Mouse (Mus musculus): Measurements from ENCODE around the gene Pebp1. TPM values are rescaled to one million over a fixed set of nuclear protein-coding genes. Genes with fewer than 3 reads are reported as not detected.
A peak's percentile ranks its signal among the peaks of the same experiment; 100 is the strongest.

The Pebp1 gene
- polyA plus RNA-seq, 1 experiment from 2014 or later, result 1,056 TPM

GRCm38 (mm10) chr5:117284682-117285081 lies 2.7 kb downstream of the Pebp1 start:
- H3K36me3 ChIP-seq, result peaks cover 31% of the 10 kb centered on the region
- H3K9me3 ChIP-seq (replicated peaks), result no peaks in the 10 kb centered on the region
- peaks cover 38% of the 10 kb centered on the region for H3K4me1 ChIP-seq
- H3K9ac ChIP-seq (replicated peaks), result no peak overlapping the region
- WGBS, result 46% methylated on average over 7 of the region's 7 CpGs
- ATAC-seq (ENCODE audit: low FRiP score), result no peak
- H3K4me3 ChIP-seq (replicated peaks), result no peak overlapping the region
- peak overlapping the region; percentile 24; the same call in 1 of the 2 replicates for H3K27ac ChIP-seq (replicated peaks)
- peak overlapping the region; percentile 16; the same call in 1 of the 2 replicates for H3K4me2 ChIP-seq
- no peaks in the 10 kb centered on the region for H3K27me3 ChIP-seq (replicated peaks)

DNA sequence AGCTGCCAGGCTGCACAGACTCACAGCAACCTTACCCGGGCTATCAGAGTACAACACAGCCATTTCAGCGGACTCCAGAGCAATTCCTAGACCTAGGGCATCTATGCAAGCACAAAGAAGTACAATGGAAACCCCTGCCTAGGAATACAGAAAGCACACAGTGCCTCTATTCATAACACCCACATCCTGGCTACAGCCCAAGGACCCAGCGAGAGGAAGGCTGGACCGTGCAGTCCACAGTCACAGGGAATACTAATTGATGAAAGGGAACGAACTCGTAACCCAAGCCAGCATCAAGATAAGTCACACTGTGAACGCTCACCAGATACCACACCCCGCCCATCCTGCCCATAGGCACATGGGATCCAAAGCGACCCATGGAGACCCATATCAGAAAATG lies 3.4 kb downstream of the Pebp1 start:
- no peak for ATAC-seq (ENCODE audit: low FRiP score)
- H3K36me3 ChIP-seq, result peaks cover 31% of the 10 kb centered on the region

GRCm38 (mm10) chr5:117282360-117282759 lies 5.1 kb downstream of the Pebp1 start:
- WGBS, result 88% methylated on average over 8 of the region's 8 CpGs
- Histone ChIP-seq H3K4me2 (no peak overlapping the region), H3K9ac (replicated peaks) (no peak overlapping the region), H3K27ac (replicated peaks) (no peak overlapping the region), H3K9me3 (replicated peaks) (no peaks in the 10 kb centered on the region), H3K36me3 (peaks cover 31% of the 10 kb centered on the region), H3K4me3 (replicated peaks) (no peak overlapping the region), H3K27me3 (replicated peaks) (no peaks in the 10 kb centered on the region), H3K4me1 (peaks cover 29% of the 10 kb centered on the region)
- no peak for ATAC-seq (ENCODE audit: low FRiP score)

More for the DNA sequence above, 3.4 kb downstream of the Pebp1 start:
- H3K27me3 ChIP-seq (replicated peaks), result no peaks in the 10 kb centered on the region
- H3K4me2 ChIP-seq, result peak overlapping the region; percentile 7; the same call in 1 of the 2 replicates
- H3K9me3 ChIP-seq (replicated peaks), result no peaks in the 10 kb centered on the region
- H3K27ac ChIP-seq (replicated peaks), result peak overlapping the region; percentile 24; the same call in 1 of the 2 replicates
- no peak overlapping the region for H3K9ac ChIP-seq (replicated peaks)
- H3K4me1 ChIP-seq, result peaks cover 38% of the 10 kb centered on the region
- H3K4me3 ChIP-seq (replicated peaks), result no peak overlapping the region
- 65% methylated on average over 9 of the region's 9 CpGs for WGBS

- Histone ChIP-seq H3K27me3 (replicated peaks) (no peaks in the 10 kb centered on the region), H3K4me2 (no peak overlapping the region), H3K9me3 (replicated peaks) (no peaks in the 10 kb centered on the region), H3K9ac (replicated peaks) (no peak overlapping the region), H3K4me3 (replicated peaks) (no peak overlapping the region), H3K36me3 (peaks cover 31% of the 10 kb centered on the region), H3K27ac (replicated peaks) (no peak overlapping the region), H3K4me1 (peaks cover 27% of the 10 kb centered on the region)
- ATAC-seq (ENCODE audit: low FRiP score), result no peak
- 94% methylated on average over 10 of the region's 10 CpGs for WGBS
These were observed 5.9 kb downstream of the Pebp1 start for GRCm38 (mm10) chr5:117281536-117281935.

GRCm38 (mm10) chr5:117279669-117280050 lies 7.8 kb downstream of the Pebp1 start:
- H3K4me2 ChIP-seq, result no peak overlapping the region
- no peaks in the 10 kb centered on the region for H3K9me3 ChIP-seq (replicated peaks)
- H3K27ac ChIP-seq (replicated peaks), result no peak overlapping the region
- 82% methylated on average over 4 of the region's 4 CpGs for WGBS
- H3K9ac ChIP-seq (replicated peaks), result no peak overlapping the region
- no peak for ATAC-seq (ENCODE audit: low FRiP score)
- peaks cover 29% of the 10 kb centered on the region for H3K36me3 ChIP-seq
- H3K4me3 ChIP-seq (replicated peaks), result no peak overlapping the region
- peaks cover 9% of the 10 kb centered on the region for H3K4me1 ChIP-seq
- no peaks in the 10 kb centered on the region for H3K27me3 ChIP-seq (replicated peaks)

DNA sequence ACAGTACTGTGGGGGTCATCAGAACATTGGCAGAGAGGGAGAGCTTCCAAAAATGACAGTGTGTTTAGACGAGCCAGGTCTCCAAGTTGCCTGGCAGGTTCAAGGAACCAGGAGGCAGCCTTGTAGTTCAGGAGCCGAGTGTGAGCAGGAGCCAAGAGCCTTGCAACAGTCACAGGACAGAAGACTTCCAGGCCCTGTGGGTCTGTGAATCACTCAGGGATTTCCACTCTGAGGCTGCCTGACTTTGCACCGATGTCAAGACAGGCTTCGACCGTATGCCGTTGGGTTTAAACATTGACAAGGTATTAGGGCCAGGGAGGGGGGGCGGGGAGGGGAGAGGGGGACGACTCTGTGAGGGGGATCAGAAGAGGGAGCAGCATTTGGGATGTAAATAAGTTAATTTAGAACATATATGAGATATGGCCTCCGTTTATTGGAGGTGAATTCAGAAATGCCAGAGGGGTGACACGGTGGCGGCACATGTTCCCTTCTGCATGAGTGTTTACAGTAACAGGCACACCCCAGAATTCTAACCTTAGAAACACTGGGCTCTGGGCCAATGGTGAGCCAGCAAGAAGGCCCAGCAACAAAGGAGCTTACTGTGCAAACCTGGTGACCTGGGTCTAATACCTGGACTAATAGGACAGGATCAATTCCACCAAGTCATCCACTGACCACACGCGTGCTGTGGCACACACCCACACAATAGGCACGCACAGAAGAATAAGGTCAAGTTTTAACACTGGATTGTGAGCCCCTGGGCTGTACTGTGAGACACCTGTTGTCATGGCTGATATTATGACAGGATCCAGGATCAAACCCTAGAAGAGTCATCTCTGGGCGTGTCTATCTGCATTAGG lies 8.4 kb downstream of the Pebp1 start:
- Histone ChIP-seq H3K4me3 (replicated peaks) (no peak overlapping the region), H3K27ac (replicated peaks) (no peak overlapping the region), H3K4me2 (no peak overlapping the region), H3K27me3 (replicated peaks) (no peaks in the 10 kb centered on the region), H3K36me3 (peaks cover 23% of the 10 kb centered on the region), H3K4me1 (peaks cover 3% of the 10 kb centered on the region), H3K9me3 (replicated peaks) (no peaks in the 10 kb centered on the region), H3K9ac (replicated peaks) (no peak overlapping the region)
- ATAC-seq (ENCODE audit: low FRiP score), result no peak
- WGBS, result 92% methylated on average over 15 of the region's 15 CpGs

DNA sequence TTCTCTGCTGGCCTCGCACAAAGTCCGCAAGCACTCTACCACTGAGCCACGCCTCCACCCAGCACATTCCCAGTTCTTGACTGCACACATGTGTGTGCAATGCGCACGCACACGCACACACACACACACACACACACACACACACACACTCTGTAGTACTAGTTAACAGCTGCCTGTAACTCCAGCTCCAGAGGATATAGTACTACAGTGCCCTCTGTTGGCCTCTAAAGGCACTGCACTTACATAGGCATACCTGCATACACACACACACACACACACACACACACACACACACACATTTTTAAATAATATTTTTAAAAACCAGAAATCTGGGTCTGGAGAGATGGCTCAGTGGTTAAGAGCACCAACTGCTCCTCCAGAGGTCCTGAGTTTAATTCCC lies 9.6 kb downstream of the Pebp1 start:
- no peak for ATAC-seq (ENCODE audit: low FRiP score)
- H3K27me3 ChIP-seq (replicated peaks), result no peaks in the 10 kb centered on the region
- no peak overlapping the region for H3K27ac ChIP-seq (replicated peaks)
- no peak overlapping the region for H3K4me3 ChIP-seq (replicated peaks)
- no peak overlapping the region for H3K4me2 ChIP-seq
- no peaks in the 10 kb centered on the region for H3K4me1 ChIP-seq
- WGBS, result 89% methylated on average over 6 of the region's 6 CpGs
- H3K9ac ChIP-seq (replicated peaks), result no peak overlapping the region
- peaks cover 22% of the 10 kb centered on the region for H3K36me3 ChIP-seq
- no peaks in the 10 kb centered on the region for H3K9me3 ChIP-seq (replicated peaks)

- Histone ChIP-seq H3K27ac (replicated peaks) (no peak overlapping the region), H3K9me3 (replicated peaks) (no peaks in the 10 kb centered on the region), H3K9ac (replicated peaks) (no peak overlapping the region), H3K27me3 (replicated peaks) (no peaks in the 10 kb centered on the region), H3K36me3 (peaks cover 12% of the 10 kb centered on the region), H3K4me2 (no peak overlapping the region), H3K4me1 (no peaks in the 10 kb centered on the region), H3K4me3 (replicated peaks) (no peak overlapping the region)
- WGBS, result 61% methylated on average over 5 of the region's 5 CpGs
- no peak for ATAC-seq (ENCODE audit: low FRiP score)
These were observed 12.6 kb downstream of the Pebp1 start for GRCm38 (mm10) chr5:117274817-117275216.

- no peak overlapping the region for H3K4me2 ChIP-seq
- no peak overlapping the region for H3K27ac ChIP-seq (replicated peaks)
- 89% methylated on average over 14 of the region's 14 CpGs for WGBS
- H3K4me1 ChIP-seq, result no peaks in the 10 kb centered on the region
- H3K4me3 ChIP-seq (replicated peaks), result no peak overlapping the region
- no peak overlapping the region for H3K9ac ChIP-seq (replicated peaks)
- H3K36me3 ChIP-seq, result peaks cover 16% of the 10 kb centered on the region
- H3K9me3 ChIP-seq (replicated peaks), result no peaks in the 10 kb centered on the region
- H3K27me3 ChIP-seq (replicated peaks), result no peaks in the 10 kb centered on the region
- ATAC-seq (ENCODE audit: low FRiP score), result no peak
These were observed 15.5 kb downstream of the Pebp1 start for GRCm38 (mm10) chr5:117271945-117272344.

GRCm38 (mm10) chr5:117269395-117269794 lies 18.0 kb downstream of the Pebp1 start:
- Histone ChIP-seq H3K4me2 (no peak overlapping the region), H3K27me3 (replicated peaks) (no peaks in the 10 kb centered on the region), H3K36me3 (peaks cover 39% of the 10 kb centered on the region), H3K9me3 (replicated peaks) (no peaks in the 10 kb centered on the region), H3K4me1 (no peaks in the 10 kb centered on the region), H3K27ac (replicated peaks) (no peak overlapping the region), H3K9ac (replicated peaks) (no peak overlapping the region), H3K4me3 (replicated peaks) (no peak overlapping the region)
- ATAC-seq (ENCODE audit: low FRiP score), result no peak
- WGBS, result 96% methylated on average over 12 of the region's 12 CpGs

DNA sequence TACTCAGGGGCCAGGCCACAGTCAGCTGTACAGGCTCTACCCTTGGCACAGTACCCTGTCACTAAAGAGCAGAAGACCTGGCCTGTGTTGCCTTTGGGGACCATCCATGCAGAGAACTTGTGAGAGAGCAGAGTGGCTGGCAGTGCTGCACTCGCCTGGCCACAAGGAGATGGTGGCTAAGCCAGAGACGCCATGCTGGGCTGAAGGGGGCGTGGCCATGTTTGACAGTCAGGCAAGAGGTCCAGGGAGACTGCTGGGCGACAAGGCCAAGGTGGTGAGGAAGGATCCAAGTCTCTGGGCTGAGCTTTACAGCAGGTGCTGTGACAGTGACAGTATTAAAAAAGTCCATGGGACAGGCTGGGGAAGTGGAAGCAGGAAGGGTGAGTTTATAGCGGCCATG lies 18.7 kb downstream of the Pebp1 start:
- no peak for ATAC-seq (ENCODE audit: low FRiP score)
- H3K4me3 ChIP-seq (replicated peaks), result no peak overlapping the region
- WGBS, result 47% methylated on average over 5 of the region's 5 CpGs
- no peaks in the 10 kb centered on the region for H3K27me3 ChIP-seq (replicated peaks)
- no peaks in the 10 kb centered on the region for H3K9me3 ChIP-seq (replicated peaks)
- peaks cover 45% of the 10 kb centered on the region for H3K36me3 ChIP-seq
- no peak overlapping the region for H3K27ac ChIP-seq (replicated peaks)
- no peaks in the 10 kb centered on the region for H3K4me1 ChIP-seq
- H3K4me2 ChIP-seq, result no peak overlapping the region
- no peak overlapping the region for H3K9ac ChIP-seq (replicated peaks)

- 87% methylated on average over 14 of the region's 14 CpGs for WGBS
- H3K27ac ChIP-seq (replicated peaks), result no peak overlapping the region
- H3K36me3 ChIP-seq, result peaks cover 51% of the 10 kb centered on the region
- no peak for ATAC-seq (ENCODE audit: low FRiP score)
- H3K9ac ChIP-seq (replicated peaks), result no peak overlapping the region
- no peaks in the 10 kb centered on the region for H3K9me3 ChIP-seq (replicated peaks)
- no peak overlapping the region for H3K4me2 ChIP-seq
- no peaks in the 10 kb centered on the region for H3K27me3 ChIP-seq (replicated peaks)
- no peaks in the 10 kb centered on the region for H3K4me1 ChIP-seq
- H3K4me3 ChIP-seq (replicated peaks), result no peak overlapping the region
These were observed 19.5 kb downstream of the Pebp1 start for GRCm38 (mm10) chr5:117267913-117268312.
